Comparison of ENCODE assay signal across 8 mouse cellular contexts in genomic region chr7:80583981-80584380, GRCm38 (mm10). TPM values are rescaled to one million over a fixed set of nuclear protein-coding genes. Genes with fewer than 3 reads are reported as not detected.
DNase-seq lines count a peak whose midpoint lies in the region; ATAC-seq lines count a peak whose summit lies in the region.

No protein-coding gene starts in this region.

- H3K27me3 ChIP-seq in kidney, embryonic 14.5 days (ENCODE audit: control insufficient read depth, insufficient read depth, low read length): no peaks in the 10 kb centered on the region
- no peaks in the 10 kb centered on the region for H3K27me3 ChIP-seq in neural tube, embryonic 13.5 days

- peak; percentile 61 to 68 for DNase-seq in B cell, adult 2 months
- peak; percentile 71 for DNase-seq in ES-CJ7 (ENCODE audit: low read depth, low spot score)
- DNase-seq in cerebellum, postnatal 10 days: peak; percentile 77 to 79
- peak; percentile 62 for DNase-seq in heart, adult 8-10 months (ENCODE audit: low spot score)
- DNase-seq in lung, adult 18-20 months: peak; percentile 56 to 70
- DNase-seq in thymus, postnatal 4 days: peak; percentile 64

- no peak overlapping the region for H3K9ac ChIP-seq in kidney, embryonic 14.5 days (ENCODE audit: low read depth, low read length)
- no peak overlapping the region for H3K9ac ChIP-seq in neural tube, embryonic 13.5 days

- H3K36me3 ChIP-seq in kidney, embryonic 14.5 days (ENCODE audit: control insufficient read depth, insufficient read depth, low read length): peaks cover 5% of the 10 kb centered on the region
- H3K36me3 ChIP-seq in neural tube, embryonic 13.5 days: peaks cover 8% of the 10 kb centered on the region

- H3K4me1 ChIP-seq in kidney, embryonic 14.5 days (ENCODE audit: control insufficient read depth, insufficient read depth, low read length): peaks cover 29% of the 10 kb centered on the region
- H3K4me1 ChIP-seq in neural tube, embryonic 13.5 days (replicated peaks): peaks cover 14% of the 10 kb centered on the region; the same call in 1 of the 2 replicates

- peak; percentile 50 for ATAC-seq in kidney, embryonic 14.5 days (ENCODE audit: low FRiP score, low TSS enrichment)
- peak; percentile 55; the same call in 1 of the 2 replicates for ATAC-seq in neural tube, embryonic 13.5 days (ENCODE audit: low read depth)

- no peaks in the 10 kb centered on the region for H3K9me3 ChIP-seq in kidney, embryonic 14.5 days (ENCODE audit: control insufficient read depth, low read length)
- H3K9me3 ChIP-seq in neural tube, embryonic 13.5 days: no peaks in the 10 kb centered on the region

- WGBS in kidney, embryonic 14.5 days: 28% methylated on average over 6 of the region's 6 CpGs
- WGBS in neural tube, embryonic 13.5 days: 40% methylated on average over 6 of the region's 6 CpGs

- no peak overlapping the region for H3K4me2 ChIP-seq in kidney, embryonic 14.5 days (replicated peaks; ENCODE audit: low read depth, low read length)
- H3K4me2 ChIP-seq in neural tube, embryonic 13.5 days: no peak overlapping the region

- H3K27ac ChIP-seq in kidney, embryonic 14.5 days (ENCODE audit: low read depth, low read length): no peak overlapping the region
- H3K27ac ChIP-seq in neural tube, embryonic 13.5 days (replicated peaks): no peak overlapping the region

- no peak overlapping the region for H3K4me3 ChIP-seq in kidney, embryonic 14.5 days (ENCODE audit: low read length)
- no peak overlapping the region for H3K4me3 ChIP-seq in neural tube, embryonic 13.5 days

RNA-seq across cellular contexts. Expression of gene Blm, which starts 49.1 kb away (rescaled TPM):
- 1 to 10 TPM in 2 of 4 experiments, under 1 TPM in 2; 0.57 to 1.7 (median 1.2) TPM for total RNA-seq in heart, adult 8-10 months (2022)
- 24.1 and 34.5 TPM in 2 replicates for polyA plus RNA-seq in kidney, embryonic 14.5 days (2014; fragmentation: Nextera tagmentation; extraction: Ambion mirVana)
- 11.8 and 13.9 TPM in 2 replicates for polyA plus RNA-seq in neural tube, embryonic 13.5 days (2015; fragmentation: Nextera tagmentation; extraction: Ambion mirVana)
